Mouse (Mus musculus) 3T3-L1 (cell line): ENCODE measurements around the gene Ergic3.

Experiments used
- DNase-seq: peaks from one replicate; pipeline ENCODE4 v3.0.0-alpha.2; 2015; ENCODE audit warnings: low read depth, low spot score

Ergic3 gene

GRCm38 (mm10) chr2:156007888-156008532 lies at the start of gene Ergic3, which contains the start of gene 6430550D23Rik:
Gene Ergic3, plus strand, starts transcription at chr2:156008045.
Gene 6430550D23Rik, minus strand, starts transcription at chr2:156007977.
- DNase-seq = peak; percentile 98

- DNase-seq = no peak
Measured at GRCm38 (mm10) chr2:155959981-155960380, 47.9 kb upstream of the Ergic3 start.

DNA sequence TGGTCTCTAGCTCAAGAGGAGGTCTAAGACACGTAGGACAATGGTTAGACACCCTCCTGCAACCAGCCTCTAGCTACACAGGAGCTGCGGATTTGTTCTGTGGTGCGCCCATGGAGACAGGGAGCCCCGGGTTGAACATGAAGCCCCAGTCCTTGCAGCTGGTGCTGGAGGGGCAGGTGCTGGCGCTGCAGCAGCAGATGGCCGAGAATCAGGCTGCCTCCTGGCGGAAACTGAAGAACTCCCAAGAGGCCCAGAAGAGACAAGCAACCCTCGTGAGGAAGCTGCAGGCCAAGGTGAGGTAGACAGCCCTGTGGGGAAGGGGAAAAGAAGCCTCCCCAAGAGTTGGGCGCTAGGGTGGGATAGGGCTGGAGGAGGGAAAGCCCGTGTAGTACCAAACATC lies 46.0 kb upstream of the Ergic3 start:
- DNase-seq = no peak

DNA sequence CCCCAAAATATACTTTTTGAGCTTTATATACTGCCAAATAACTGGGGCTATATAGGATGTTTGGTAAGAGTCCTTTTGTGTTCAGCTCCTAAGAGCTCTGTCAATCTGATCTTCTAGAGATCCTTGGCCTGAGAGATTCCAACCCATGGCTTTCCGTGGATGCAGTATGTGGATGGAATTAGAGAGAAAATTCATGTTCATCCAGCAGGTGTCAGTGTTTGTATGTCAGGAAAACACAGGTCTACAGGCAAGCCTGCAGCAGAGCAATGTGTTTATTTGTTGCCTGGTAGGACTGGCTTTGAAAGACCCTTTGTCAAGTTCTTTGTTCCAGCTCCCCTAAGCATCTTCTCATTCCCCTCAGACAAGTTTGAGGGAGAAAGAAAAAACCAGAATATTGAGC lies 44.9 kb upstream of the Ergic3 start:
- DNase-seq = peak; percentile 69

DNA sequence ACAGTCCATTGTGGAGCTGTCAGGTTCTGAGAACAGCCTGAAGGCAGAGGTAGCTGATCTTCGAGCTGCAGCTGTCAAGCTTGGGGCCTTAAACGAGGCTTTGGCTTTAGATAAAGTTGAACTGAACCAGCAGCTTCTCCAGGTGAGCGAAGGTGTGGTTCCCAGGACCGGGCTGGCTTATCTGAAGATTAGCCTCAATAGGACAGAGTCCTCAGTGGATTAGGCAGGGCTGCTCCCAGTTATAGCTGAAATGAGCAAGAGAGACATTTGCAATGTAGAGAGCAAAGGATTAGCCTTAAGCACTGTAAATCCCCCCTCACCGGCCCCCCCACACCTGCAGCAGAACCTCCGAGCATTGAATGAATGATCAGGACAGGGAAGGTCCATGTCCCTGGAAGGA lies 34.5 kb upstream of the Ergic3 start:
- no peak for DNase-seq

GRCm38 (mm10) chr2:155974087-155974731 lies 33.6 kb upstream of the Ergic3 start:
- DNase-seq = no peak

DNA sequence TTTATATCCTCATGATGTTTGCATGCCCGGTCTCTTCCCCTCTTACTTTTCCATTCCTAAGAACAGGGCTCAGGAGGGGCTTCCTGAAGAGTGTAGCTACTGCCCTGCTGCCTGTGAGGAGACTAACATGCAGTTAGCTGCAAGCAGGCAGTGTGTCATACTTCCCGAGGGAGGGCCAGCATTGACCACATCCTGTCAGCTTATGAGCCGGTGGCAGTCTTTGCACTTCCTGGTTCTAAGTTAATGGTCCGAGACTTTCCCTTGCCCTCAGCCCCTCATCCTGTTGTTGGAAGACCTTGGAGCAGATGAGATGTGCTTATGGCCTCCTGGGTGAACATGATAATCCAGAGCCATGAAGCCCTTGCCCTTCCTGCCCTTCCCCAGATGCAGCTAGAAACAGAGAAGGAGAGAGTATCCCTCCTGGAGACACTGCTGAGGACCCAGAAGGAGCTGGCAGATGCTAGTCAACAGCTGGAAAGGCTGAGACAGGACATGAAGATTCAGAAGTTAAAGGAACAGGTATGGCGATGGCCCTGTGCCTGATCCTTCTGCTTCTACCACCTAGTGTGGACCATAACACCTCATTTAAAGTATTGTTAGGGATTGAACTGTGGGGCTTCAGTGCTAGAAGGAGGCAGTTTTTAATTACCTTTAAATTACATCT lies 28.4 kb upstream of the Ergic3 start:
- peak; percentile 94 for DNase-seq

- no peak for DNase-seq
Measured at GRCm38 (mm10) chr2:155985776-155986175, 22.1 kb upstream of the Ergic3 start.

DNA sequence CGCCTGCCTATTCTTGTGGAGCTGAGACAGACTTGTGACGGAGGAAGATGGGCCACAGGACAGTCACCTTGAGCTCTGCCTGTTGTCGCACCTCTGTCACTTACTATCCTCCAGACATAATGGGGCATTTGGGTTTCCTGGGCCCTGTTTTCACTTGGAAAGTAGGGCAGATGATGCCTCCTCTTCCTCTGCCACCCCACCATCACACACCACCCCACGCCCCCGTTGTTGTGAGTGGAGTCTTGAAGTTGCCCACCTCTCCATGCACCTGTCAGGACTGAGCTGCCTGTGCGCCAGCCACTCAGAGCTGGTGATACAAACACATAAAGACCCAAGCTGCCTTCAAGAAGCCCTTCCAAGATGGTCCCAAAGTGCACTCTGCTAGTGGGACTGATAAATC lies 20.7 kb upstream of the Ergic3 start:
- DNase-seq = no peak

GRCm38 (mm10) chr2:155989085-155989484 lies 18.8 kb upstream of the Ergic3 start:
- no peak for DNase-seq

DNA sequence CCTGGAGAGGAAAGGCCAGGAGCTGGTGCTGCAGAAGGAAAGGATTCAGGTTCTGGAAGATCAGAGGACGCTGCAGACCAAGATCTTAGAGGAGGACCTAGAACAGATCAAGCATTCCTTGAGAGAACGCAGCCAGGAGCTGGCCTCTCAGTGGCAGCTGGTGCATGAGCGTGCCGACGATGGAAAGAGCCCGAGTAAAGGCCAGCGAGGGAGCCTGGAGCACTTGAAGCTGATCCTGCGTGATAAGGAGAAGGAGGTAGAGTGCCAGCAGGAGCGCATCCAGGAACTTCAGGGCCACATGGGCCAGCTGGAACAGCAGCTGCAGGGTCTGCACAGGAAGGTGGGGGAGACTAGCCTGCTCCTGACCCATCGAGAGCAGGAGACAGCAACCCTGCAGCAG lies 16.7 kb upstream of the Ergic3 start:
- no peak for DNase-seq

- DNase-seq = no peak
Measured at GRCm38 (mm10) chr2:155991863-155992321, 16.0 kb upstream of the Ergic3 start.

GRCm38 (mm10) chr2:156005393-156005792 lies 2.5 kb upstream of the Ergic3 start:
- peak; percentile 41 for DNase-seq

DNA sequence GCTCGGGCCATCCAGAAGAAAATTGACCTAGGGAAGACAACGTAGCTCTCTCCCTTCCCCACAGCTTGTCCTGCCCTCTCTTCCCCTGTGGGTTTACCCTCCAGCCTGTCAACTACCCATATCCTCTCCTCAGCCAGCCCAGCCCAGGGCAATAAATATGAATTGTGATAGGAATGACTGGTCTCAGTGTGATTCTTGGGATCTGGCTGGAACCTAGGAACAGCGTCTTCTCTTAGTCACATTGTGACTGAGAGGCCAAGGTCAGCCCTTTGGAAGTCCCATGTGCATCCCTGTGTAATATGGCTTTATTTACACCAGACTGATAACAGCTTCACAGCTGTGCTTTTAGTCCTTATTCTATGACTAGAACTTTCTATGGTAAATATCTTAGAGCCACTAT lies 10.3 kb downstream of the Ergic3 start:
- no peak for DNase-seq

DNA sequence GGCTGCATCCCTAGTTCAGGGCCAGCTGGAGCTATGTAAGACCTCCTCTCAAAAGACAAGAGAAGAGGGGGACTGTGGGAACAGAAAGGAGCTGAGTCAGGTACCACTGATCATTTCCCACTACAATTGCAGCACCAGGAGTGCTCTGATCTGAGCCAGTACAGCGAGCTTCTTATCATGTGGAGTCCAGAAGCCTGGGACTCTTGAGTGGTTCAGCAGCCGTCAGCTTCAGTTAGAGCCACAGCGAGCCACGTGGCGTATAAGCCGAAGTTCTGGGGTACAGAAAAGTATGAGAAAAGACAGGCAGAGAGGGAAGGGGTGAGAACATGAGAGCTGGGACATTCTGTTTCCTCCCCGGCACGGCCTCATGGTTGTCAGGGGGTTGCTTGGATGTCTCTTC lies 13.4 kb downstream of the Ergic3 start:
- no peak for DNase-seq

GRCm38 (mm10) chr2:156021765-156022164 lies 13.9 kb downstream of the Ergic3 start:
- no peak for DNase-seq

DNA sequence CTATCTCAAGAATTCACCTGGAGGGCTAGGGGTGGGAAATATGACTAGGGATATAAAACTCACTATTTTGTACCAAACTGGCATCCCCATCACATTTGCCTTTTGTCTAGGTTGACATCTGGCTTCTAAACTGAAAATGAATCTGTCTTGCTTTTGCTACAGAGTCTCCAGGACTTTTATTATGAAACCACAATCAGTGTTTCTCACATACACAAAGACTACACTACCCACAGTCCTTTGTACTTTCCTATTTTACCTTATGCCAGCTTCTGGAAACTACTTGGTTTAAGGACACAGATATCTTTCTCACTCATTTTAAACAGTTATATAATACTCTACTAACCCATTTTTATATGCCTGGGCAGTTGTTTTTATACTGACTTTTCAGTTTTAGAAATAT lies 17.6 kb downstream of the Ergic3 start:
- DNase-seq = peak; percentile 65

- DNase-seq = no peak
Measured at GRCm38 (mm10) chr2:156039390-156039789, 31.5 kb downstream of the Ergic3 start.

DNA sequence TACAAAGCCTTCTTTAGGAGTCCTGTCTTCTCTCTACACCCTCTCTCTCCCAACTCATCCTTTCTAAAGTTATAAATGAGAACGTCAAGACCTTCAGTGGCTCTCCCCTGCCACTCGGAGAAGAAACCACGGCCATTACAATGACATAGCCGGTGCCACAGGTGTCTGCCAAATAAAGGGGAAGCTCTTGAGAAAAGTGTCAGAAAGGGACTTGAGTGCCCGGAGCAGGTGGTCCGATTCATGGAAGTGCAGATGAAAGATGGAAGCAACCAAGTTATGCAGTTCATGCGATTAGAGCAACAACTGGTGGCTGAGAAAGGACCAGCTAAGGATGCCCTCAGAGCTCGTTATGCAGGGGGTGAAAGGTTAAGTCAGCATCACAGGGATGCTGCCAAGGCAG lies 35.1 kb downstream of the Ergic3 start:
- DNase-seq = no peak

DNA sequence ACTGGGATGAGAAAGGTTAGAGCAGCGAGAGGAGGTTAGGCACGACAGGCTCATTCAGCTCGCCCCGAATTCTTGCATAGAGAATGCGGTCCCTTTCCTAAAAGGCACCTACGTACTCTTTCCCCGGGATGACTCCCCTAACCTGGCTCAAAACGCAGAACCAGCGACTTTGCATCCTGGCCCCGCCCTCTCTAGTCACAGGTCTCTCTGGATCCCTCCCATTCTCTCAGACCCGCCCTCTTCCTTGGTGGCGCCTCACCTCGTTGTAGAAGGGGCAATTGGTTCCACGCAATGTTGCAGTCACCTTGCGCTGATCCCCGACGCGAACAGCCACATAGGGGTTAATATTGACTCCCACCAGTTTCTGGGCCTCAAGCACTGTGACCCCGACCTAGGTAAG lies 40.1 kb downstream of the Ergic3 start:
- no peak for DNase-seq

DNA sequence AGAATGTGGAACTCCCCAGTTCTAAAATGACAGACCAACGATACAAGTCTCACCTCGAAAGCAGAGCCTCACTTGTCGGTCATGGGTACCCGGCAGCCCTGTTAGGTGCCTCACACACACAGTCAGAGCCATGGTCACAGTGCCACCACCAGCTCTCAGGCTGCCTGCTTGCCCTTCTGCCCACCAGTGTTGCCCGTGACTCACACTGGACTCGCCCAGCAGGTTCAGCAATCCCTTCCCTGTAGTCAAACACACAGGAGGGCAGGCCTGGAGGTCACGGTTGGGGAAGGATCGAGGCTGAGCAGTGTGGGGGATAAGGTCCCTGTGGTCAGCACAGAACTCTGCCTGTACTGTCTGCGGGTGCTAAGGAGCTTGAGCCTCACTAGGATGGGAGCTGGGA lies 45.0 kb downstream of the Ergic3 start, which contains the start of gene Fer1l4:
Fer1l4 (minus strand) TSS at position 132 of the 400 bp plus-strand sequence.
- DNase-seq = no peak
